ENCODE assay signal across 24 mouse cellular contexts in the genomic region with DNA sequence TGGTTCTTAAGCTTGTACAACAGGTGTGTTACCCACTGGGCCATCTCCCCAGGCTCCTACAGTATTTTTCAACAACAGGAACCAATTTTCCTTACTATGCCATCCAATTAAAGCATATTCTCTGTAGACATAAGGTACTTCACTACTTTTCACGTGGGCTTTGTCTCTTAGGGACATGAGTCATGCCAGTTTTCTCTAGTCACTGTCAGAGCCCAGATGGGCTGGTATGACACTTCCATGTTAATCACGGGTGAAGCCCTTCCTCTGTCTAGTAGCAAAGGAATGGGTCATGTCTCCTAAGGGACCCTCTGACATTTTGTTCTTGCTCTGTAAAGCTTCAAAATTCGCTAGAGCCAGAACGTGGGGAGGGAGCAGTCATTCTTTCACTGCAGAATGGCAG.
DNase-seq lines count a peak whose midpoint lies in the region; ATAC-seq and TF ChIP-seq lines count a peak whose summit lies in the region.
"Had no signal": no experiment of that assay in that cellular context is flagged by ENCODE, and none has a peak within 500 bp of the region (broad histone marks: within the 10 kb centered on the region; RNA-seq: fewer than 3 reads in every experiment).

No protein-coding gene starts in this region.

- H3K4me2 ChIP-seq in midbrain, postnatal 0 days (ENCODE audit: low read depth, low read length, poor library complexity, severe bottlenecking) = no peak overlapping the region
- H3K4me2 ChIP-seq: embryonic facial prominence, embryonic 12.5 days; forebrain, embryonic 12.5 days; heart, embryonic 11.5 days; hindbrain, embryonic 15.5 days had no signal

- no peak for TF ChIP-seq CTCF in midbrain, postnatal 0 days (IDR thresholded peaks at IDR 0.05)
- no peak for TF ChIP-seq CTCF in left cerebral cortex, adult 2 months (IDR thresholded peaks at IDR 0.05)

- no peaks in the 10 kb centered on the region for H3K9me3 ChIP-seq in heart, embryonic 10.5 days
- no peaks in the 10 kb centered on the region for H3K9me3 ChIP-seq in midbrain, postnatal 0 days (ENCODE audit: low read length)
- no peaks in the 10 kb centered on the region for H3K9me3 ChIP-seq in midbrain, embryonic 10.5 days (replicated peaks)
- H3K9me3 ChIP-seq: embryonic facial prominence, embryonic 12.5 days; forebrain, embryonic 12.5 days; G1E; hindbrain, embryonic 10.5 days; hindbrain, embryonic 15.5 days had no signal

- no peak overlapping the region for H3K9ac ChIP-seq in midbrain, postnatal 0 days (replicated peaks; ENCODE audit: low read length, poor library complexity, severe bottlenecking)
- H3K9ac ChIP-seq: embryonic facial prominence, embryonic 12.5 days; forebrain, embryonic 12.5 days; hindbrain, embryonic 15.5 days had no signal

- peak overlapping the region; percentile 65; the same call in 1 of the 2 replicates for H3K27ac ChIP-seq in heart, embryonic 10.5 days
- H3K27ac ChIP-seq in midbrain, postnatal 0 days (ENCODE audit: low read depth, low read length) = no peak overlapping the region
- H3K27ac ChIP-seq in midbrain, embryonic 10.5 days (replicated peaks) = no peak overlapping the region
- H3K27ac ChIP-seq in left cerebral cortex, adult 2 months = no peak overlapping the region
- H3K27ac ChIP-seq: embryonic facial prominence, embryonic 12.5 days; forebrain, embryonic 12.5 days; gastrocnemius, adult 2 months; hindbrain, embryonic 10.5 days; hindbrain, embryonic 15.5 days had no signal

- WGBS in heart, embryonic 10.5 days = 82% methylated on average over 4 of the region's 4 CpGs
- WGBS in midbrain, postnatal 0 days = 77% methylated on average over 4 of the region's 4 CpGs
- WGBS in midbrain, embryonic 10.5 days = 83% methylated on average over 4 of the region's 4 CpGs

- H3K27me3 ChIP-seq in heart, embryonic 10.5 days (ENCODE audit: insufficient read depth, poor library complexity, severe bottlenecking) = no peaks in the 10 kb centered on the region
- no peaks in the 10 kb centered on the region for H3K27me3 ChIP-seq in midbrain, postnatal 0 days (ENCODE audit: insufficient read depth, low read length)
- no peaks in the 10 kb centered on the region for H3K27me3 ChIP-seq in midbrain, embryonic 10.5 days (ENCODE audit: low read depth, poor library complexity, severe bottlenecking)
- H3K27me3 ChIP-seq: embryonic facial prominence, embryonic 12.5 days; forebrain, embryonic 12.5 days; hindbrain, embryonic 15.5 days had no signal

- peaks cover 40% of the 10 kb centered on the region for H3K4me1 ChIP-seq in heart, embryonic 10.5 days
- H3K4me1 ChIP-seq in midbrain, postnatal 0 days (ENCODE audit: insufficient read depth, low read length) = no peaks in the 10 kb centered on the region; the same call in 1 of the 2 replicates
- H3K4me1 ChIP-seq in midbrain, embryonic 10.5 days = peaks cover 6% of the 10 kb centered on the region; the same call in 1 of the 2 replicates
- H3K4me1 ChIP-seq: embryonic facial prominence, embryonic 12.5 days; forebrain, embryonic 12.5 days; hindbrain, embryonic 10.5 days; hindbrain, embryonic 15.5 days had no signal

- ATAC-seq in midbrain, postnatal 0 days (ENCODE audit: low FRiP score) = no peak
- ATAC-seq: CD4-positive, CD25-positive, alpha-beta regulatory T cell, adult 4 months; forebrain, embryonic 16.5 days had no signal

- no peaks in the 10 kb centered on the region for H3K36me3 ChIP-seq in heart, embryonic 10.5 days
- H3K36me3 ChIP-seq in midbrain, postnatal 0 days (ENCODE audit: insufficient read depth, low read length) = no peaks in the 10 kb centered on the region
- peaks cover 7% of the 10 kb centered on the region; the same call in 1 of the 2 replicates for H3K36me3 ChIP-seq in midbrain, embryonic 10.5 days
- H3K36me3 ChIP-seq: embryonic facial prominence, embryonic 12.5 days; forebrain, embryonic 12.5 days; G1E; hindbrain, embryonic 15.5 days had no signal

- H3K4me3 ChIP-seq in heart, embryonic 10.5 days = no peak overlapping the region
- H3K4me3 ChIP-seq in midbrain, postnatal 0 days (ENCODE audit: low read depth, low read length) = no peak overlapping the region
- no peak overlapping the region for H3K4me3 ChIP-seq in midbrain, embryonic 10.5 days
- no peak overlapping the region for H3K4me3 ChIP-seq in left cerebral cortex, adult 2 months
- H3K4me3 ChIP-seq: embryonic facial prominence, embryonic 12.5 days; forebrain, embryonic 12.5 days; gastrocnemius, adult 2 months; hindbrain, embryonic 10.5 days; hindbrain, embryonic 15.5 days had no signal

- intact Hi-C loops in left cerebral cortex, adult 2 months (cut with DNase I) = no loop called here

- DNase-seq in heart, embryonic 10.5 days (ENCODE audit: low spot score) = no peak
- no peak for DNase-seq in heart, adult 8-10 months (ENCODE audit: low spot score)
- peak; percentile 4 for DNase-seq in midbrain, postnatal 0 days (ENCODE audit: low spot score)
- DNase-seq in midbrain, embryonic 10.5 days (ENCODE audit: low spot score) = no peak
- DNase-seq in 416B (ENCODE audit: low read depth) = peak; percentile 9
- DNase-seq in brain, adult 2 months (ENCODE audit: low read depth, low spot score) = peak; percentile 63
- no peak for DNase-seq in left cerebral cortex, adult 2 months (ENCODE audit: extremely low spot score in 1 of 2, low spot score in 2 of 2)
- DNase-seq: adrenal gland, adult 8-10 months; adrenal gland, postnatal 36 days; B cell, adult 2 months; cerebellum, adult 11 months; cerebellum, adult 8-10 months; cerebellum, postnatal 14 days; embryo, embryonic 11 days; gastrocnemius, adult 2 months; gastrocnemius, postnatal 25 days had no signal

Comparison
In these comparisons a context has a peak if more than half of its experiments do, and no peak if none do; other contexts are left out.
1. DNase-seq: peak in midbrain, postnatal 0 days (single experiment), 416B (single experiment) and brain, adult 2 months (single experiment); none in heart, embryonic 10.5 days (single experiment), heart, adult 8-10 months (single experiment), midbrain, embryonic 10.5 days (single experiment) and left cerebral cortex, adult 2 months (0 of 2).